Mouse (Mus musculus): ENCODE results near the gene Myocd. TPM values are rescaled to one million over a fixed set of nuclear protein-coding genes. Genes with fewer than 3 reads are reported as not detected.

Gene Myocd
- polyA plus RNA-seq, 1 experiment from 2014 or later: 26.5 TPM

DNA sequence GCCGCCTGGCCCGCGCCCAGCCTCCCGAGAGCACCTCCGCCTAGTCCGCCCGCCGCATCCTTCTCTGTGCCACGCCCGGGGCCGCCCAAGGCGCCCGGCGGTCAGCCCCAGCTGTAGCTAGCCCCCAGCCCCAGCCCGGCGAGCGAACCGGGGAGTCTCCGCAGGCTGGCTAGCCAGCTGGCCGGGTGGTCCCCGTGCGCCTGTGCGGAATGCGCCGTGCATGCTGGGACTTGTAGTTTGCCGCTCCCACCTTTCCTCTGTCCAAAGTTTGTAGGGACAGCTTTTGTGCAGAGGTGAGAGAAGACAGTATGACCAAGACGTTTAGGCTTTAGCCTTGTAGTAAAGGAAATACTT lies 107.0 kb downstream of the Myocd start, which contains the start of gene Arhgap44:
Gene Arhgap44 (minus strand): TSS at position 195 of the 354 bp plus-strand sequence.
- Histone ChIP-seq H3K36me3 (ENCODE audit: insufficient read depth) (no peaks in the 10 kb centered on the region), H3K27me3 (ENCODE audit: insufficient read depth, low read length) (0 out of 2 replicates have a peak, but pooled peaks cover 5% of the 10 kb centered on the region), H3K4me3 (ENCODE audit: low read depth, low read length) (peak within 1 kb of the TSS; percentile 85), H3K9ac (peak within 1 kb of the TSS; percentile 74), H3K4me1 (ENCODE audit: insufficient read depth) (no peaks in the 10 kb centered on the region), H3K4me2 (peak within 1 kb of the TSS; percentile 97), H3K9me3 (ENCODE audit: low read depth, low read length) (no peaks in the 10 kb centered on the region; the same call in 1 of the 2 replicates), H3K27ac (ENCODE audit: low read depth) (peak within 1 kb of the TSS; percentile 54; the same call in 1 of the 2 replicates)
- under 1% methylated on average over 24 of the region's 27 CpGs for WGBS
- TF ChIP-seq CTCF (IDR thresholded peaks at IDR 0.05; ENCODE audit: low read depth): no peak
- DNase-seq (peak; percentile 80), ATAC-seq (ENCODE audit: insufficient read depth) (peak; percentile 94)

DNA sequence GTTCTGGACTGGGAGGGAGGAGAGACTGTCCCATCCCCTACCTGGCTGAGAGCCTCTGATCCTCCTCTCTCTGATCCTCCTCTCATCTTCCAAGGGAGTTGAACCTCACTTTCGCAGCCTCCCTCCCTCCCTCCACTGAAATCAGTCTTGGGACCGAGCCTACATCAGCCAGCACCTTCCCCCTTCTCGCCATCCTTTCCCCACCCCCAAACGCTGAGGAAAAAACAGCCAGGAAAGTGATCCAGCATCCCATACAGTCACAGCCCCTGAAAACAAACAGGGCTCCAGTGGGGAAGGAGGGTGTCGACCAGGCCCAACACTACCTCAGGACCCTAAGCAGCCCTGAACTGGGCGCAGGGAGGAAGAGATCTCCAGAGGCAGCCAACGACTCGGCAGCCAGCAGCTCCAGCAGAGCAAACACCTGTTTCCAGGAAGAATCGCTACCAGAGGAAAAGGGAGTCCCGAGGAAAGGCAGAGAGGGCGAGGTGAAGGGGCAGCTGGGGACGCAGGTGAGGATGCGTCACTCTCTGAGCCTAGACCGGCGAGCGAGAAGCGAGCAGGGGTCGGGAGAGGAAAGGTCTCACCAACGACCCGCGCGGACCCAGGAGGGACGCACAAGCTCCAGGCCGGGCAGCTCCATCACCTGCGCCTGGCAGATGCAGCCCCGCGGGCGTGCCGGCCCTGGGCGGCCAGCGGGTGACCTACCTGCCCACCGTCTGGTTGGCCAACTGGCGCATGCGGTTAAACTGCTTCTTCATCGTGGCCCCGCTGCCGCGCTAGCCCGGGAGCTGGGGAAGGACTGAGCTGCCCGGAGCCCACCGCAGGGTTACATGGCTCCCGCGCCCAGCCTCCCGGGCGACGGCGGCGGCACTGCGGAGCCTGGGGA lies 107.7 kb downstream of the Myocd start:
- H3K4me1 ChIP-seq (ENCODE audit: insufficient read depth): no peaks in the 10 kb centered on the region
- H3K27ac ChIP-seq (ENCODE audit: low read depth): peak overlapping the region; percentile 54; the same call in 1 of the 2 replicates
- peak overlapping the region; percentile 74 for H3K9ac ChIP-seq
- DNase-seq (no peak), ATAC-seq (ENCODE audit: insufficient read depth) (peak; percentile 81)
- 2% methylated on average over 47 of the region's 49 CpGs for WGBS
- H3K4me3 ChIP-seq (ENCODE audit: low read depth, low read length): peak overlapping the region; percentile 85
- no peaks in the 10 kb centered on the region; the same call in 1 of the 2 replicates for H3K9me3 ChIP-seq (ENCODE audit: low read depth, low read length)
- no peak for TF ChIP-seq CTCF (IDR thresholded peaks at IDR 0.05; ENCODE audit: low read depth)
- peak overlapping the region; percentile 97 for H3K4me2 ChIP-seq
- H3K27me3 ChIP-seq (ENCODE audit: insufficient read depth, low read length): 0 out of 2 replicates have a peak, but pooled peaks cover 5% of the 10 kb centered on the region
- H3K36me3 ChIP-seq (ENCODE audit: insufficient read depth): no peaks in the 10 kb centered on the region

DNA sequence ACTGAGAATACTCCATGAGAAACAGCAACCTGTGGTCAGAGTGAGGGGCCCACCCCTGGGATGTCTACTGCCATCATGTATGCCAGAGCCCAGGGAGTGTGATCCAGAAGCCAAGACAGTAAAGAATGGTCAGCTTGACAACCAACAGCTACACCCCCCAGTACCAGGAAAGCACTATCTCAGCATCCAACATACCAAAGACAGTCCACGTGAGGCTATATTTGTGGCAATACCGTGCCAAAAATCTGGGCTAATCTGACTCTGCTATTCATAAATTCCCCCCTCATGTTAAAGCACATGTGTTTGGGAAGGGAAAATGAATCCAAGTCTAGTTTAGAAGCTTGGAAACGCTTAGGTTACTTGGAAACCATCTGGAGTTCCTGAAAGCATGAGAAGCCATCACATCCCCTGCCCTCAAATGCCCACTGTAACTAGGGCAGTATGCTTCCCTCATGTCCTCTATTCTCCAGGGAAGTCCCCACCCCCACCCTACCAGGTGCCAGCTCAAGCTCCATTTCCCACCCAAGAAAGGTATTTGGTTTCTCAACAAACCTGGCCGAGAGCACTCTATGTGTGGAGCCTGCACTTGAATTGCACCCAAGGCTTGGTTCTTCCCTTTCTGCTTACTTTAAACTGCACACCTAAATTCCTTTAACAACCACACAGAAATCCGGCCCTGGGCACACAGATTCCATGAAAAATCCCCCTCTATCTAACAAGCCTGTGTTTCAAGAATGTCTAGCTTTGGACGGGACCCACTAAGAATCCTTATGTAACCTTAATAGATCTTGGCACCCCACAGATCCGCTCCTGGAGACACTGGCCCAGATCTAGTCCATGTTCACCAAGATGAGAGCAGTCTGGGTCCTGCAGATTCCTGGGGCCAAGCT lies 108.6 kb downstream of the Myocd start:
- DNase-seq (peak; percentile 30), ATAC-seq (ENCODE audit: insufficient read depth) (peak; percentile 19; the same call in 1 of the 2 replicates)
- H3K9ac ChIP-seq: no peak overlapping the region
- TF ChIP-seq CTCF (IDR thresholded peaks at IDR 0.05; ENCODE audit: low read depth): no peak
- H3K4me2 ChIP-seq: peak overlapping the region; percentile 97
- no peaks in the 10 kb centered on the region for H3K36me3 ChIP-seq (ENCODE audit: insufficient read depth)
- no peaks in the 10 kb centered on the region for H3K4me1 ChIP-seq (ENCODE audit: insufficient read depth)
- peak overlapping the region; percentile 54; the same call in 1 of the 2 replicates for H3K27ac ChIP-seq (ENCODE audit: low read depth)
- 0 out of 2 replicates have a peak, but pooled peaks cover 5% of the 10 kb centered on the region for H3K27me3 ChIP-seq (ENCODE audit: insufficient read depth, low read length)
- no peaks in the 10 kb centered on the region; the same call in 1 of the 2 replicates for H3K9me3 ChIP-seq (ENCODE audit: low read depth, low read length)
- WGBS: 48% methylated on average over 7 of the region's 7 CpGs
- H3K4me3 ChIP-seq (ENCODE audit: low read depth, low read length): peak overlapping the region; percentile 85

DNA sequence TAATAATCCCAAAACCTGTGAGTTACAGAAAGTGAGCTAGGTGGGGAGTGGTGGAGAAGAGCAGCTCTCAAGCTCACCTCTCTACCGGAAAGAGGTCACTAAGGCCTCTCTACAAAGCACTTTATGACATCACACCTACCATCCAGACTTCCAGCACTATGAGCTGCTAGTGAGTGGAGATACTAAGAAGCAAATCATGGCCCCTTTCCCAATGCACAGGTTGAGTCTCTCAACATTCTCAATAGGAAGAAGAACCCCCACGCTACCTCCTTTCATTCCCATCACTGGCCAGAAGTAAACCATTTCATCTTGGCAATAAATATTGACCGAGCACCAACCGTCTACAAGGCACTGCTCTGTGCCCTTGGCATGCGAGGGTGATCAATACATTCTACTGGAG lies 110.0 kb downstream of the Myocd start, which contains the start of gene 1700086D15Rik:
Gene 1700086D15Rik (minus strand): TSS at position 101 of the 400 bp plus-strand sequence.
- H3K27ac ChIP-seq (ENCODE audit: low read depth): no peak within 1 kb of the TSS
- H3K4me2 ChIP-seq: peak within 1 kb of the TSS; percentile 97
- no peak within 1 kb of the TSS for H3K9ac ChIP-seq
- no peaks in the 10 kb centered on the region for H3K4me1 ChIP-seq (ENCODE audit: insufficient read depth)
- WGBS: 86% methylated on average over 5 of the region's 5 CpGs
- no peak for TF ChIP-seq CTCF (IDR thresholded peaks at IDR 0.05; ENCODE audit: low read depth)
- no peaks in the 10 kb centered on the region; the same call in 1 of the 2 replicates for H3K9me3 ChIP-seq (ENCODE audit: low read depth, low read length)
- 0 out of 2 replicates have a peak, but pooled peaks cover 5% of the 10 kb centered on the region for H3K27me3 ChIP-seq (ENCODE audit: insufficient read depth, low read length)
- DNase-seq (no peak), ATAC-seq (ENCODE audit: insufficient read depth) (no peak)
- H3K36me3 ChIP-seq (ENCODE audit: insufficient read depth): no peaks in the 10 kb centered on the region
- no peak within 1 kb of the TSS for H3K4me3 ChIP-seq (ENCODE audit: low read depth, low read length)

- Histone ChIP-seq H3K27ac (ENCODE audit: low read depth) (no peak overlapping the region), H3K27me3 (ENCODE audit: insufficient read depth, low read length) (0 out of 2 replicates have a peak, but pooled peaks cover 5% of the 10 kb centered on the region), H3K4me1 (ENCODE audit: insufficient read depth) (no peaks in the 10 kb centered on the region), H3K9me3 (ENCODE audit: low read depth, low read length) (no peaks in the 10 kb centered on the region; the same call in 1 of the 2 replicates), H3K36me3 (ENCODE audit: insufficient read depth) (no peaks in the 10 kb centered on the region), H3K4me3 (ENCODE audit: low read depth, low read length) (no peak overlapping the region), H3K9ac (no peak overlapping the region), H3K4me2 (no peak overlapping the region)
- TF ChIP-seq CTCF (IDR thresholded peaks at IDR 0.05; ENCODE audit: low read depth): no peak
- DNase-seq (no peak), ATAC-seq (ENCODE audit: insufficient read depth) (no peak)
- WGBS: 93% methylated on average over 5 of the region's 5 CpGs
Observed at GRCm38 (mm10) chr11:65158658-65158990, 111.2 kb downstream of the Myocd start.

DNA sequence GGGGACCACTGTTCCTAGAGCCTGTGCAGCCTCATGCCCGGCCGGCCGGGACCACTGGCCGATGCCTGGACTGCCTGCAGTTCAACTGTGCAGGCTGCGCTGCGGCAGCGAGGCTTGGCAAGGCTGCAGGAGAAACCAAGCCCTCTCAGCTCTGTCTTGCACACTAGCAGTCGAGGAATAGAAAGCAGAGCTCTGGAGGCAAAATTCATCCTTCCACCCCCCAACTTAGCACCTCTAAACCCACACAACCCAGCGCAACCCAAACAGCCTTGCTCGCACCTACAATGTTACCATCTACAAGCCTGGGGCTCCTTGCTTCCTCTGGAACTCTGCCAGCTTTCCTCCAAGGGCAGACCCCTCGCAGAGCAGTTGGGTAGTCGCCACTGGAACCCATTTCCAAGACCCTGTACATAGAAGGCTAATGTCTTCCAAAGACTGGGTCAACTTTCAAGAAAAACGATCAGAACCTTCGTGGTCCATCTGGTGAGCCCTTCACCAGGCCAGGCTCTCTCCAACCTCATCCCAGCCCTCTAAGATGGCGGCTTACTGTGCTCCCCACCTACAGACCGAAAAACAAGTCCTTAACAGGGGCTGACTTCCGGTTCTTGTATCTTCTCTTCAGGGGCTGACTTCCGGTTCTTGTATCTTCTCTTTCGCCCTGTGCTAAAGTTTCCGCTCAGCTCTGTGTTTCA lies 111.7 kb downstream of the Myocd start:
- H3K4me1 ChIP-seq (ENCODE audit: insufficient read depth): no peaks in the 10 kb centered on the region
- ATAC-seq (ENCODE audit: insufficient read depth): no peak
- WGBS: 91% methylated on average over 20 of the region's 20 CpGs

More for the DNA sequence above, 111.7 kb downstream of the Myocd start:
- no peak for DNase-seq
- H3K9ac ChIP-seq: no peak overlapping the region
- no peak overlapping the region for H3K4me3 ChIP-seq (ENCODE audit: low read depth, low read length)
- no peak overlapping the region for H3K4me2 ChIP-seq
- no peaks in the 10 kb centered on the region for H3K36me3 ChIP-seq (ENCODE audit: insufficient read depth)
- no peaks in the 10 kb centered on the region; the same call in 1 of the 2 replicates for H3K9me3 ChIP-seq (ENCODE audit: low read depth, low read length)
- no peak overlapping the region for H3K27ac ChIP-seq (ENCODE audit: low read depth)
- TF ChIP-seq CTCF (IDR thresholded peaks at IDR 0.05; ENCODE audit: low read depth): no peak
- H3K27me3 ChIP-seq (ENCODE audit: insufficient read depth, low read length): 0 out of 2 replicates have a peak, but pooled peaks cover 5% of the 10 kb centered on the region

Data from lung, embryonic 14.5 days (tissue).